Mouse (Mus musculus): ENCODE measurements at regions not wholly inside any gene's neighbourhood (a gene's known extent, or its start where the extent isn't known, plus 50 kb on each side); places are given as distances from the start of the nearest gene placed in this dataset.
"Not testable (repeated sequence)": the region's sequence is repeated elsewhere in the genome, so short reads cannot be mapped to it uniquely, and the experiment has no call there.

GRCm38 (mm10) chr4:3054886-3055285 lies 112.2 kb upstream of the Vmn1r2 start:
- Histone ChIP-seq H3K27ac (no peak overlapping the region), H3K4me3 (replicated peaks; ENCODE audit: low read depth, low read length) (no peak overlapping the region), H3K27me3 (ENCODE audit: insufficient read depth, low read length) (no peaks in the 10 kb centered on the region), H3K4me1 (replicated peaks; ENCODE audit: insufficient read depth, low read length) (no peaks in the 10 kb centered on the region), H3K4me2 (ENCODE audit: low read length) (no peak overlapping the region), H3K9me3 (replicated peaks; ENCODE audit: low read length) (peaks cover 16% of the 10 kb centered on the region), H3K9ac (ENCODE audit: low read depth, low read length) (no peak overlapping the region), H3K36me3 (ENCODE audit: insufficient read depth, low read length) (no peaks in the 10 kb centered on the region)
- no peak for ATAC-seq (replicated peaks; ENCODE audit: low FRiP score, low read depth)
- DNase-seq (ENCODE audit: low spot score): no peak
- no peak for TF ChIP-seq CTCF (IDR thresholded peaks at IDR 0.05; ENCODE audit: low read depth)

GRCm38 (mm10) chr4:3055396-3055795 lies 111.7 kb upstream of the Vmn1r2 start:
- WGBS: 83% methylated on average over 1 of the region's 1 CpGs
- Histone ChIP-seq H3K27me3 (ENCODE audit: insufficient read depth, low read length) (no peaks in the 10 kb centered on the region), H3K9me3 (replicated peaks; ENCODE audit: low read length) (peaks cover 16% of the 10 kb centered on the region), H3K9ac (ENCODE audit: low read depth, low read length) (no peak overlapping the region), H3K4me2 (ENCODE audit: low read length) (no peak overlapping the region), H3K4me3 (replicated peaks; ENCODE audit: low read depth, low read length) (no peak overlapping the region), H3K4me1 (replicated peaks; ENCODE audit: insufficient read depth, low read length) (no peaks in the 10 kb centered on the region), H3K36me3 (ENCODE audit: insufficient read depth, low read length) (no peaks in the 10 kb centered on the region), H3K27ac (no peak overlapping the region)
- no peak for DNase-seq (ENCODE audit: low spot score)
- no peak for ATAC-seq (replicated peaks; ENCODE audit: low FRiP score, low read depth)
- no peak for TF ChIP-seq CTCF (IDR thresholded peaks at IDR 0.05; ENCODE audit: low read depth)

GRCm38 (mm10) chr4:3059511-3060054 lies 107.5 kb upstream of the Vmn1r2 start:
- no peak overlapping the region for H3K9ac ChIP-seq (ENCODE audit: low read depth, low read length)
- H3K4me1 ChIP-seq (replicated peaks; ENCODE audit: insufficient read depth, low read length): no peaks in the 10 kb centered on the region
- no peak for TF ChIP-seq CTCF (IDR thresholded peaks at IDR 0.05; ENCODE audit: low read depth)
- no peak overlapping the region for H3K4me3 ChIP-seq (replicated peaks; ENCODE audit: low read depth, low read length)
- H3K36me3 ChIP-seq (ENCODE audit: insufficient read depth, low read length): no peaks in the 10 kb centered on the region
- WGBS: 66% methylated on average over 2 of the region's 2 CpGs
- H3K27ac ChIP-seq: no peak overlapping the region
- no peak overlapping the region for H3K4me2 ChIP-seq (ENCODE audit: low read length)
- H3K9me3 ChIP-seq (replicated peaks; ENCODE audit: low read length): peaks cover 22% of the 10 kb centered on the region
- ATAC-seq (replicated peaks; ENCODE audit: low FRiP score, low read depth): no peak
- no peak for DNase-seq (ENCODE audit: low spot score)
- H3K27me3 ChIP-seq (ENCODE audit: insufficient read depth, low read length): no peaks in the 10 kb centered on the region

GRCm38 (mm10) chr4:3062027-3062605 lies 105.0 kb upstream of the Vmn1r2 start:
- Histone ChIP-seq H3K4me3 (replicated peaks; ENCODE audit: low read depth, low read length) (no peak overlapping the region), H3K36me3 (ENCODE audit: insufficient read depth, low read length) (no peaks in the 10 kb centered on the region), H3K27me3 (ENCODE audit: insufficient read depth, low read length) (no peaks in the 10 kb centered on the region), H3K27ac (no peak overlapping the region), H3K4me1 (replicated peaks; ENCODE audit: insufficient read depth, low read length) (no peaks in the 10 kb centered on the region), H3K9ac (ENCODE audit: low read depth, low read length) (no peak overlapping the region), H3K9me3 (replicated peaks; ENCODE audit: low read length) (peaks cover 15% of the 10 kb centered on the region; the same call in 1 of the 2 replicates), H3K4me2 (ENCODE audit: low read length) (no peak overlapping the region)
- WGBS: 68% methylated on average over 2 of the region's 2 CpGs
- ATAC-seq (replicated peaks; ENCODE audit: low FRiP score, low read depth) (no peak), DNase-seq (ENCODE audit: low spot score) (no peak)
- no peak for TF ChIP-seq CTCF (IDR thresholded peaks at IDR 0.05; ENCODE audit: low read depth)

- no peak overlapping the region for H3K4me2 ChIP-seq (ENCODE audit: low read length)
- no peak for TF ChIP-seq CTCF (IDR thresholded peaks at IDR 0.05; ENCODE audit: low read depth)
- no peaks in the 10 kb centered on the region for H3K4me1 ChIP-seq (replicated peaks; ENCODE audit: insufficient read depth, low read length)
- no peak overlapping the region for H3K9ac ChIP-seq (ENCODE audit: low read depth, low read length)
- no peak overlapping the region for H3K4me3 ChIP-seq (replicated peaks; ENCODE audit: low read depth, low read length)
- no peaks in the 10 kb centered on the region for H3K27me3 ChIP-seq (ENCODE audit: insufficient read depth, low read length)
- H3K9me3 ChIP-seq (replicated peaks; ENCODE audit: low read length): peaks cover 28% of the 10 kb centered on the region; the same call in 1 of the 2 replicates
- ATAC-seq (replicated peaks; ENCODE audit: low FRiP score, low read depth) (no peak), DNase-seq (ENCODE audit: low spot score) (no peak)
- no peak overlapping the region for H3K27ac ChIP-seq
- WGBS: 49% methylated on average over 3 of the region's 3 CpGs
- no peaks in the 10 kb centered on the region for H3K36me3 ChIP-seq (ENCODE audit: insufficient read depth, low read length)
Measured at GRCm38 (mm10) chr4:3063966-3064365, 103.2 kb upstream of the Vmn1r2 start.

- Histone ChIP-seq H3K36me3 (ENCODE audit: insufficient read depth, low read length) (no peaks in the 10 kb centered on the region), H3K27ac (no peak overlapping the region), H3K27me3 (ENCODE audit: insufficient read depth, low read length) (no peaks in the 10 kb centered on the region), H3K9me3 (replicated peaks; ENCODE audit: low read length) (peaks cover 31% of the 10 kb centered on the region; the same call in 1 of the 2 replicates), H3K4me3 (replicated peaks; ENCODE audit: low read depth, low read length) (no peak overlapping the region), H3K4me2 (ENCODE audit: low read length) (no peak overlapping the region), H3K9ac (ENCODE audit: low read depth, low read length) (no peak overlapping the region), H3K4me1 (replicated peaks; ENCODE audit: insufficient read depth, low read length) (no peaks in the 10 kb centered on the region)
- no peak for ATAC-seq (replicated peaks; ENCODE audit: low FRiP score, low read depth)
- no peak for TF ChIP-seq CTCF (IDR thresholded peaks at IDR 0.05; ENCODE audit: low read depth)
- WGBS: 35% methylated on average over 3 of the region's 3 CpGs
- DNase-seq (ENCODE audit: low spot score): no peak
Measured at GRCm38 (mm10) chr4:3064571-3064970, 102.5 kb upstream of the Vmn1r2 start.

GRCm38 (mm10) chr4:3065335-3065734 lies 101.8 kb upstream of the Vmn1r2 start:
- not testable (repeated sequence) for ATAC-seq (replicated peaks; ENCODE audit: low FRiP score, low read depth); H3K36me3 ChIP-seq (ENCODE audit: insufficient read depth, low read length); H3K27me3 ChIP-seq (ENCODE audit: insufficient read depth, low read length); H3K9ac ChIP-seq (ENCODE audit: low read depth, low read length); DNase-seq (ENCODE audit: low spot score); H3K4me3 ChIP-seq (replicated peaks; ENCODE audit: low read depth, low read length); H3K27ac ChIP-seq; H3K4me1 ChIP-seq (replicated peaks; ENCODE audit: insufficient read depth, low read length); H3K4me2 ChIP-seq (ENCODE audit: low read length)
- peaks cover 30% of the 10 kb centered on the region; the same call in 1 of the 2 replicates for H3K9me3 ChIP-seq (replicated peaks; ENCODE audit: low read length)
- WGBS: 63% methylated on average over 3 of the region's 3 CpGs
